Mouse (Mus musculus) heart, embryonic 12.5 days (tissue): ENCODE measurements around the gene Pbrm1. TPM values are rescaled to one million over a fixed set of nuclear protein-coding genes. Genes with fewer than 3 reads are reported as not detected.
A peak's percentile ranks its signal among the peaks of the same experiment; 100 is the strongest.

ENCODE experiments used
- ATAC-seq: fragments of 200-750 bp; cut with Nextera tagmentation; 2 replicates; pipeline ENCODE4 v1.8.0; 2017; ENCODE audit warnings: moderate TSS enrichment, moderate library complexity; ENCODE audit not compliant: insufficient number of reproducible peaks, low FRiP score
- H3K27ac ChIP-seq: fragments of 300-500 bp; sonication (generic); 2 replicates; pipeline ENCODE4 v1.5.1; 2016; ENCODE audit warnings: mild to moderate bottlenecking, moderate library complexity; ENCODE audit not compliant: poor library complexity, severe bottlenecking
- H3K27me3 ChIP-seq: fragments of 300-500 bp; sonication (generic); replicated peaks from 2 replicates; pipeline ENCODE4 v1.6.1; 2016; ENCODE audit warnings: mild to moderate bottlenecking, moderate library complexity
- H3K36me3 ChIP-seq: fragments of 300-500 bp; sonication (generic); 2 replicates; pipeline ENCODE4 v1.6.1; 2016; ENCODE audit warnings: mild to moderate bottlenecking, moderate library complexity
- H3K4me1 ChIP-seq: fragments of 300-500 bp; sonication (generic); replicated peaks from 2 replicates; pipeline ENCODE4 v1.6.1; 2016; ENCODE audit warnings: mild to moderate bottlenecking
- H3K4me2 ChIP-seq: fragments of 300-500 bp; sonication (generic); 2 replicates; pipeline ENCODE4 v1.6.1; 2016; ENCODE audit warnings: mild to moderate bottlenecking, moderate library complexity
- H3K4me3 ChIP-seq: fragments of 300-500 bp; sonication (generic); 2 replicates; pipeline ENCODE4 v1.5.1; 2016; ENCODE audit warnings: mild to moderate bottlenecking
- H3K9ac ChIP-seq: fragments of 300-500 bp; sonication (generic); 2 replicates; pipeline ENCODE4 v1.6.1; 2016; ENCODE audit warnings: mild to moderate bottlenecking, moderate library complexity
- H3K9me3 ChIP-seq: fragments of 300-500 bp; sonication (generic); replicated peaks from 2 replicates; pipeline ENCODE4 v1.6.1; 2016; ENCODE audit warnings: mild to moderate bottlenecking, moderate library complexity
- WGBS: fragments of 180-500 bp; shearing (Covaris S2); methylation state at CpG from one replicate; pipeline ENCODE4 v1.1.7; 2016; 5-methylcytosine and 5-hydroxymethylcytosine counted together
- polyA plus RNA-seq: library from polyadenylated mRNA; unstranded; fragments of >200 nt; fragmentation: Nextera tagmentation; extraction: Ambion mirVana; gene quantifications from 2 replicates; pipeline ENCODE4 v1.2.1, GENCODE M21; 2016

Gene Pbrm1
- polyA plus RNA-seq, 1 experiment from 2014 or later: 124 TPM

- no peak overlapping the region for H3K9ac ChIP-seq
- no peaks in the 10 kb centered on the region for H3K9me3 ChIP-seq
- no peak for ATAC-seq
- H3K4me2 ChIP-seq: no peak overlapping the region
- H3K4me1 ChIP-seq: peaks cover 18% of the 10 kb centered on the region
- no peaks in the 10 kb centered on the region for H3K27me3 ChIP-seq
- 51% methylated on average over 1 of the region's 1 CpGs for WGBS
- H3K27ac ChIP-seq: no peak overlapping the region
- no peak overlapping the region for H3K4me3 ChIP-seq
- H3K36me3 ChIP-seq: peaks cover 64% of the 10 kb centered on the region
These were observed 2.9 kb upstream of the Pbrm1 start for GRCm38 (mm10) chr14:31016063-31016462.

GRCm38 (mm10) chr14:31017854-31018253, 1.1 kb upstream of the Pbrm1 start:
- ATAC-seq: no peak
- H3K9me3 ChIP-seq: no peaks in the 10 kb centered on the region
- H3K4me2 ChIP-seq: peak overlapping the region; percentile 78
- WGBS: 3% methylated on average over 2 of the region's 2 CpGs
- peaks cover 18% of the 10 kb centered on the region for H3K4me1 ChIP-seq
- H3K36me3 ChIP-seq: peaks cover 55% of the 10 kb centered on the region
- no peak overlapping the region for H3K27ac ChIP-seq
- H3K9ac ChIP-seq: peak overlapping the region; percentile 91
- H3K27me3 ChIP-seq: no peaks in the 10 kb centered on the region
- peak overlapping the region; percentile 71 for H3K4me3 ChIP-seq

DNA sequence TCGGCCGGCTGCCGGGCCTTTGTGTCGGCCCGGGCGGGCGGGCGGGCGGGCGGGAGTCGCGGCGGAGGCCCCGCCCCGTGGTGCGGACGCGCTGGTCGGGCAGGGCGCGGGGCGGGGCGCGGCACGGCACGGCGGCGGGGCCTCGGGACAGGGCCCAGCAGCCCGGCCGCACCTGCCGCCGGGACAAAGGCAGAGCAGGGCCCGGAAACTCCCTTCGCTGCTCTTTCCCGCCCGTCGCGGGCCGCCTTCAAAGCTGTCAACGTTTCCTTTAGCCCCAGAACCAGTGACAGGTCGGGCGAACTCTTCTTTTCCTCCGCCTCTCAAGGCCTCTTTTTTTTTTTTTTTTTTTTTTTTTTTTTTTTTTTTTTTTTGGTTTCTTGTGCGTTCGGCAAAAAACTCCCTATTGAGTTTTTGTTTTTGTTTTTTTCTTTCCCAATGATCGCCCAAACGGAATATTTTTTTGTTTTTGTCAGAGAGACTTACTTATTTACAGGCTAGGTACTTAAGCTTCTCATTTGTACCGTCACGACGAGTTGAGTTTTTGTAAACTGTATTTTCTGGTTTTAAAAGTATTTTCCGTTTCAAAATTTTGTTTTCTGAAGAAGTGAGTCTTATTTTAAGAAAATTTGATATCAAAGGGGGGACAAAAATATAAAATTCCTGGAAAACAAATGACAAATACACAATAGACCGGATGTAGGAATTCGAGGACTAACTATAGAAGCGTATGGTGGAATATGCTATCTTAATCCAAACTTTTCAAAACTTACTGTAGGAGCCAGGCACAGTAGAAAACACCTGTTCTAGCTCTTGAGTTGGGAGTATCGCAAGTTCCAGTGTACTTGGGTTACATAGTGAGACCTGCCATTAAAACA, 630 bp downstream of the Pbrm1 start:
- Histone ChIP-seq H3K9ac (peak overlapping the region; percentile 91), H3K36me3 (peaks cover 47% of the 10 kb centered on the region), H3K4me3 (peak overlapping the region; percentile 71), H3K27me3 (no peaks in the 10 kb centered on the region), H3K9me3 (no peaks in the 10 kb centered on the region), H3K4me2 (peak overlapping the region; percentile 64), H3K27ac (peak overlapping the region; percentile 98), H3K4me1 (peaks cover 18% of the 10 kb centered on the region)
- ATAC-seq: peak; percentile 96
- 4% methylated on average over 47 of the region's 56 CpGs for WGBS

- no peak overlapping the region for H3K4me2 ChIP-seq
- H3K27me3 ChIP-seq: no peaks in the 10 kb centered on the region
- no peak overlapping the region for H3K9ac ChIP-seq
- H3K36me3 ChIP-seq: peaks cover 45% of the 10 kb centered on the region
- no peak overlapping the region for H3K4me3 ChIP-seq
- no peaks in the 10 kb centered on the region for H3K9me3 ChIP-seq
- WGBS: 48% methylated on average over 1 of the region's 1 CpGs
- no peak overlapping the region for H3K27ac ChIP-seq
- ATAC-seq: no peak
- H3K4me1 ChIP-seq: peaks cover 14% of the 10 kb centered on the region
These were observed 3.6 kb downstream of the Pbrm1 start for GRCm38 (mm10) chr14:31022579-31022978.

DNA sequence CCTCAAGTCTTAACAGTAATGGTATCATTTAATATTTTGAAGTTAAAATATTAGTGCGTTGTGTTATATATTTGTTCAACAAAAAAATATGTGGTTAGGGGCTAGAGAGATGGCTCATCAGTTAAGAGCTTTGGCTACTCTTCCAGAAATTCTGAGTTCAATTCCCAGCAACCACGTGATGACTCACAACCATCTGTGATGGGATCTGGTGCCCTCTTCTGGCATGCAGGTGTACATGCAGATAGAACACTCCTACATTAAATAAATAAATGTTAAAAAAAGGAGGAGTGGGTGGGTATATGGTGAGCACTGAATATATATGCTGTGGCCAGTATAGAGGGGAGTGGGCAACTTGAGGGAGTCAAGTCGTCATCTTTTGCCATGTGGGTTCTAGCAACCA, 6.8 kb downstream of the Pbrm1 start:
- Histone ChIP-seq H3K9me3 (no peaks in the 10 kb centered on the region), H3K27ac (no peak overlapping the region), H3K4me1 (no peaks in the 10 kb centered on the region), H3K4me3 (no peak overlapping the region), H3K36me3 (peaks cover 62% of the 10 kb centered on the region), H3K9ac (no peak overlapping the region), H3K27me3 (no peaks in the 10 kb centered on the region), H3K4me2 (no peak overlapping the region)
- ATAC-seq: no peak
- 78% methylated on average over 3 of the region's 3 CpGs for WGBS

DNA sequence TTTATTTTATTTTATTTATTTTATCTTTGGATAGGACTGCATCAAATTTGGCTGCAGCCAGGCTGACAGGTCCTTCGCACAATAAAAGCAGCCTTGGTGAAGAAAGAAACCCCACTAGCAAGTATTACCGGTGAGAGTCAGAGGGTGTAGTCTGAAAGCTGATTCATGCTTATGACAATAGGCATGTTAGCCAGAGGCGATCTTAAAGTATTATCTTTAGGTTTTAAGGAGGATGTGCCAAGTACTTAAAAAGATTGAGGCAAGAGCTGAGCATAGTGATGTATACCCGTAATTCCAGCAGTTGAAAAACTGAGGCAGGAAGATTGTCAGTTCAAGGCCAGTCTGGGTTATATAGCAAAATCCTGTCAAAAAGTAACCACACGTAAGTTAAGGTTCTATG, 26.4 kb downstream of the Pbrm1 start:
- Histone ChIP-seq H3K4me3 (no peak overlapping the region), H3K27me3 (no peaks in the 10 kb centered on the region), H3K9me3 (no peaks in the 10 kb centered on the region), H3K9ac (no peak overlapping the region), H3K4me2 (no peak overlapping the region), H3K4me1 (no peaks in the 10 kb centered on the region), H3K36me3 (peaks cover 61% of the 10 kb centered on the region), H3K27ac (no peak overlapping the region)
- ATAC-seq: peak; percentile 69; the same call in 1 of the 2 replicates
- 84% methylated on average over 5 of the region's 5 CpGs for WGBS

GRCm38 (mm10) chr14:31045817-31046216, 26.9 kb downstream of the Pbrm1 start:
- H3K4me2 ChIP-seq: no peak overlapping the region
- no peaks in the 10 kb centered on the region for H3K9me3 ChIP-seq
- peak; percentile 94 for ATAC-seq
- no peaks in the 10 kb centered on the region for H3K27me3 ChIP-seq
- peaks cover 66% of the 10 kb centered on the region for H3K36me3 ChIP-seq
- no peak overlapping the region for H3K9ac ChIP-seq
- H3K27ac ChIP-seq: no peak overlapping the region
- H3K4me3 ChIP-seq: no peak overlapping the region
- no peaks in the 10 kb centered on the region for H3K4me1 ChIP-seq
- 93% methylated on average over 1 of the region's 1 CpGs for WGBS

DNA sequence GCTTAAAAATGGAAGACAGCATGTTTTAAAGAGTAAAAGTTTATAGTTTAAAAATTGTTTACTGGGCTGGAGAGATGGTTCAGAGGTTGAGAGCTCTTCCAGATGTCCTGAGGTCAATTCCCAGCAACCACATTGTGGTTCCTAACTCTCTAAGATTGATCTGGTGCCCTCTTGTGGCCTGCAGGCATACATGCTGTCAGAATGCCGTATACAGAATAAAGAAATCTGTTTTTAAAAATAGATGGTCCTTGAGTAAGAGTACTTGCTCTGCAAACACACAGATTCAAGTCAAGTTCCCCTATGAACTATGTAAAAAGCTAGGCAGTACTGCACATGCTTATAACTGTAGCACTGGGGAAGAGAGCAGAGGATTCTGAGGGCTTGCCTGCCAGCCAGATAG, 43.3 kb downstream of the Pbrm1 start:
- H3K9ac ChIP-seq: no peak overlapping the region
- H3K27ac ChIP-seq: no peak overlapping the region
- no peak overlapping the region for H3K4me3 ChIP-seq
- H3K9me3 ChIP-seq: no peaks in the 10 kb centered on the region
- H3K27me3 ChIP-seq: no peaks in the 10 kb centered on the region
- peaks cover 66% of the 10 kb centered on the region for H3K36me3 ChIP-seq
- no peak overlapping the region for H3K4me2 ChIP-seq
- 49% methylated on average over 1 of the region's 1 CpGs for WGBS
- no peaks in the 10 kb centered on the region for H3K4me1 ChIP-seq
- ATAC-seq: no peak

DNA sequence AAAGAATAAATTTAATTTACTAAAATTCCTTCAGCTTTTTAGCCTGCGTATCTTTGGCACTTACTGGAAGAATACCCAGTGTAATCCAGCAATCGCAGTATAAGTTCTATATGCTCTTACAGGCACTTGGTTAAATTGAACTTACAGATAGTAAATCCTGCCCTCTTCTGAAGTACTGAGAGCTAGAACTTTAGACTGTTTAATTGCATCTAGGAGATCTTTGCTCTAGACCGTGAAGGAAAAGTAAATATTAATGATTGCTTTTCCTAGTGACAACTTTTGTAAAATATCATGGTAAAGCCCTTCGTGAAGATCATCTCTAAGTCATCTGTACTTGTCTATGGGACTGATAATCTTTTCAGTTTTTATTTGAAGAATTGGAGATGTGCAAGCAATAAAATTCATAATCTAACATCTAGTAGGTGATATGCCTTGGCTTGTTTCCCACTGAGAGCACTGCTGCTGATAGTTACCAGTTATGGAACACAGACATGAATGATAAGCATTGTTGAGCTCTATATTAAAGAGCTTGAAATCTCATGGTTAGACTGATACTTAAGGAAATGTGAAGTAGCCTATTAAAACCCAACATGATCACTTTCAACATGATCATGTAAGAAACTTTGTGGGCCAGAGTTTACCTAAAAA, 50.3 kb downstream of the Pbrm1 start:
- Histone ChIP-seq H3K36me3 (peaks cover 57% of the 10 kb centered on the region), H3K27me3 (no peaks in the 10 kb centered on the region)
- WGBS: 95% methylated on average over 4 of the region's 4 CpGs

GRCm38 (mm10) chr14:31078597-31079208, 59.8 kb downstream of the Pbrm1 start:
- Histone ChIP-seq H3K36me3 (peaks cover 66% of the 10 kb centered on the region), H3K27ac (peak overlapping the region; percentile 3), H3K9me3 (peaks cover 6% of the 10 kb centered on the region; the same call in 1 of the 2 replicates), H3K4me2 (no peak overlapping the region), H3K4me3 (no peak overlapping the region), H3K27me3 (no peaks in the 10 kb centered on the region), H3K9ac (no peak overlapping the region), H3K4me1 (no peaks in the 10 kb centered on the region)
- 93% methylated on average over 3 of the region's 3 CpGs for WGBS
- 0 out of 2 replicates have a peak, but pooled peaks have one; percentile 48 for ATAC-seq

More for the DNA sequence above, 50.3 kb downstream of the Pbrm1 start:
- H3K9me3 ChIP-seq: no peaks in the 10 kb centered on the region
- H3K4me1 ChIP-seq: no peaks in the 10 kb centered on the region
- no peak overlapping the region for H3K9ac ChIP-seq
- H3K4me2 ChIP-seq: no peak overlapping the region
- no peak overlapping the region for H3K4me3 ChIP-seq
- H3K27ac ChIP-seq: no peak overlapping the region
- no peak for ATAC-seq
